16 mouse cellular contexts compared by ENCODE assay signal in genomic region chr19:23094906-23095305, GRCm38 (mm10).
"Had no signal": no experiment of that assay in that cellular context is flagged by ENCODE, and none has a peak within 500 bp of the region (broad histone marks: within the 10 kb centered on the region; RNA-seq: fewer than 3 reads in every experiment).

No protein-coding gene starts in this region.

- ATAC-seq: hindbrain, postnatal 0 days; intestine, embryonic 16.5 days; liver, embryonic 12.5 days had no signal

- DNase-seq: gastrocnemius, postnatal 14 days; gastrocnemius, postnatal 36 days; heart, adult 2 months; heart, postnatal 14 days; heart, postnatal 36 days; kidney, adult 11 months; kidney, adult 2 months; kidney, adult 9 months; kidney, postnatal 14 days; kidney, postnatal 36 days; layer of hippocampus, adult 9-11 months; layer of hippocampus, postnatal 36 days; left cerebral cortex, postnatal 4 days had no signal
